Mouse (Mus musculus) lung, postnatal 4 days (tissue): ENCODE measurements around the gene Dnm3.

ENCODE experiments used
- DNase-seq, 2 experiments: peaks; one replicate each; pipeline ENCODE4 v3.0.0; 2021

Gene Dnm3

DNA sequence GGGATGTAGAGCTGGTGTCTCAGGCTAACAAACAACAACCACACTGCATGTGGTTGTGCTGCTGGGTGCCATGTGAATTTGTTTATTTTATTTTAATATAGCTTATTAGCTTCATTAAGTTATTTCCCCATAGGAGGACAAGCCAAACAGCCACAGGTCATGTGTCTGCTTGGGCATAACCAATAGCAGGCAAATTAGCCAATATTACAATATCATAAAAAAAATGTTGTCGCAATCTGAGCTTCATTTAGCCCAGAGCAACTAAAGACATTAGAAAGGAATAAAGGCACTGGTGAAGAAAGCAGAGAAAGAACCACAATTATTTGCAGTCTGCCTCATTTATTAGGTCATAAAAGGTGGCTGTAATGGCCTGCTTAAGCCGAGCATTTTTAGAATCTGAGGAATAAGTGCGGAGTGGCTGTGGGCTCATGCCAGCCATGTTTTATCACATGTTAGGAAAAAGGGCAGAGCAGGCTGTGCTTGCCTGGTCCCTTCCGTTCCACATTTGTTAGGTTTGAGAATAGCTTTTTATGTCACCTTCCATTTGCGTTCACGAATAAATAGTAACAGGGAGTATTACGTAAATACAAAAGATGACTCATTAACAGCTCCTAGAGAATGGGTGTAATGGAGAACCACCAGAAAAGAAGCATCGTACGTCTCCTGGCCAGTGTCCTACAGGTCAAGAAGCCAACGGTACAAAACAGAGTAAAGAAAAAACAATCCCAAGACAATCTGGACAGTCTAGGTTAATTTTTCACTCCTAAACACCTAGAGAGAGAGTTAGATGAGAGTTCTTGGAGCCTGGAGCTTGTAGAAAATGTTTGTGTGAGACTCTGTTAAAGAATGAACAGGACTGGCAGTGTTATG, 376.6 kb downstream of the Dnm3 start:
- no peak for DNase-seq

DNA sequence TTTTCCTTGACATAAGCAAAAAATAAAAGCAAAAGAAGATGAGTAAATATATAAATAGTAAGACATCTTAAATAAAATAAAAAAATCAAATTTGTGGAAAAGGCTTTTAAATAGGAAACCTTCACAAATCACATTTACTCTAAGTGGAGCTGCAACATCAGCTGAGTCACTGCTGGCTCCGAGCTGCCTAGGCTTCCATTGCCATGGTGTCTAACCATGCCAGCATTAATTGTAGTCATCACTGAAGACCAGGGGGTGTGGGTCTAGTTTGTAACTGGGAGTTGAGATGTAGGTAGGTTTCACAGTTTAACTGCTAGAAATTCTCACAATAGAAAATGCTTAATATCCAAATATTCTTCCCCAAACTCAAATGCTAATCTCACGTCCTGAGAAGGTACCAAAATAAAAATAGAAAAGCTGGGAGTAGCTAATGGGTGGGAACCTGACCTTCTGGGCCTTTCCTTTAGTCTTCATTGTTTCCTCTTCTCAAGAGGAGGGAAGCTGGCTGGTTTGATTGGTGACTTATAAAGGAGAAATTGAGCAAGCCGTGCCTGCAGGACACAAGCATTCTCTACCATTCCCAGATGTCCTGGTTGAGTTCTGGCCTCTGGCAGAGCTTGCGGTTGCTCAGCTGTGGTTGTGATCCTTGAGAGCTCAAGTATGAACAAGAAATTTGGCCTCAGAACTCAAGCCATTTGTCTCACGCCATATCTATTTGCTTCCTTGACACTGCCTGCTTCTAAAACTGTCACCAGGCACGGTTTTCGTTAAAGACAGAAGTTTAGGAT, 377.6 kb downstream of the Dnm3 start:
- no peak for DNase-seq

DNA sequence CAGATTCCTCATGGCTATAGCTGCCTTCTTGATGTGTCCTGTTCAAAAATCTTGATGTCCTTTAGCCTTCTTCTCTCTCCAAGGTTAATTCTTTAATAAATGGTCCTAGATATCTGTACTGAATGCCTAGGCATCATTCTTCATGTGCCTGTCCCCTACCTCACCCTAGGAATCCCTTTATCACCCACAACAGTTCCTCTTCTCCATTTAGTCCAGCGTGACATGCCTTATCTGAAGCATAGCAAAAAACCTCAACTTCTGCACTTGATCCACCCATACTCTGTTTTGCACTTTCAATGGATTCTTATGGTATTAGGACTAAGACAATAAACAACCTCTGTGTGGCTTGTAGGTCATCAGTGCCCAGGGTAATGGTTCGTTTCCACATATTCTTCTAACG, 378.6 kb downstream of the Dnm3 start:
- DNase-seq, result no peak

DNA sequence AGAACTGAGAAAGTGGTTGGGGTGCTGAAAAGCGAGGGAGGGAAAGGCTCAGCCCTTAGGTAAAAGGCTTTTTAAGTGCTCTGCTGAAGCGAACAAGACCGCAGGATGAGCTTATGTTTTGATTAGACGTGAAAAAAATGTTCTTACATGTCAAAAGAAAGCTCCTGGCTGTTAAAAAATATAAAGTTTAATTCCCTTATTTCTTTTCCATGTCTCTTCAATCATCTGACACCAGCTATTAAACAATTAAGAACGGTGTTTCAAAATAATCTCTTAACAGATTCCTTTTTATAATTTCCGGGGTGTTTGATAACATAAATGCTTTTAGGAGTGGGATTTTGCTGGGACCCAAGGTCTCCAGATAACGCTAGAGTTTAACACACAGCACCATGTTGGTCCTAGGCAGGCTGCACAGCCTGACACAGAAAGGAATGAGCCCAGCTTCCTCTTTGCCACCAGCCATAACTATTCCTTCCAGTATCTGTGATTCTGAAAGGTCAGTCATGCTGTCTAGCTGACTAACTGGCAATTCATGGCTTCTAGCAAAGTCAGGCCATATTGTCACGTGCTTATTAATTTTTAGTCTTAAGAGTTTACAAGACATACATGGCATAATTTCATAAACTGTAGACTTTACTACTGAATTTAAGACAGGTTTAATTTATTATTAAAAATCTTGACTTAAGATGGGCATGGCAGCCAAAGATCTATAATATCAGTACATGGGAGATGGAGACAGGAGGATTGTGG, 383.1 kb downstream of the Dnm3 start:
- DNase-seq, result no peak

DNA sequence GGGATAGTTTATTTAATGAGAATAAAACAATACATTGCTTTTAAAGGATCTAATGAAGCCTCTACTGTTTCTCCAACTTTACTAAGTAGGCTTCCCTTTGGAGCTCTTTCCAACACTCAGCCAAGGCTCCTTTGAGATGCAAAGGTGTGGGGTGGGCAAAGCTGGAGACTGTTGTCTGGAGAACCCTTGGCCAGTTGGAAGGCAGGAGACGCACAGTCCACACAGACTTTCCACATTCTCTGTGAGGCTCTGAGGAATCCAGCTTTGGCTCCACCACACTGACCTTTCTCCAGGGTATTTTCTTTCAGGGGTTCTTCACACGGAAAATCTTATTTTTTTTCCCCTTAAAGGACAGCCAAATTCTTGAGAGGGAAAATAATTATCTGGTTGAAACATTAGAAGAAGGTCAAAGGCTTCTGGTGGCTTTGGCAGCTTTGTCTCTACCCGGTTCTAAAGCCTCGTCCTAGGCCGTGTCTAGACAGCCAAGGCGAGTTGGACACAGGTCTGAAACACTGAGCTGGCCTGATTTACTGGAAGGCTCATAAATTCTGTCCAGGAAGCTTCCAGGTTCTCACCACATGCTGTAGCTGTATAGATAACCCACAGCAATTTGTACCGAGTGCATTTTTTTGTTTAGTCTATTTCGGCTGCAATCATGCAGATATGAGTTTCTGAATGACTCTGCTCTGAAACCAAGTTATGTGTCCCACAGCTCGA, 383.9 kb downstream of the Dnm3 start:
- DNase-seq, result peak in 1 of 2 experiments; percentile 37

DNA sequence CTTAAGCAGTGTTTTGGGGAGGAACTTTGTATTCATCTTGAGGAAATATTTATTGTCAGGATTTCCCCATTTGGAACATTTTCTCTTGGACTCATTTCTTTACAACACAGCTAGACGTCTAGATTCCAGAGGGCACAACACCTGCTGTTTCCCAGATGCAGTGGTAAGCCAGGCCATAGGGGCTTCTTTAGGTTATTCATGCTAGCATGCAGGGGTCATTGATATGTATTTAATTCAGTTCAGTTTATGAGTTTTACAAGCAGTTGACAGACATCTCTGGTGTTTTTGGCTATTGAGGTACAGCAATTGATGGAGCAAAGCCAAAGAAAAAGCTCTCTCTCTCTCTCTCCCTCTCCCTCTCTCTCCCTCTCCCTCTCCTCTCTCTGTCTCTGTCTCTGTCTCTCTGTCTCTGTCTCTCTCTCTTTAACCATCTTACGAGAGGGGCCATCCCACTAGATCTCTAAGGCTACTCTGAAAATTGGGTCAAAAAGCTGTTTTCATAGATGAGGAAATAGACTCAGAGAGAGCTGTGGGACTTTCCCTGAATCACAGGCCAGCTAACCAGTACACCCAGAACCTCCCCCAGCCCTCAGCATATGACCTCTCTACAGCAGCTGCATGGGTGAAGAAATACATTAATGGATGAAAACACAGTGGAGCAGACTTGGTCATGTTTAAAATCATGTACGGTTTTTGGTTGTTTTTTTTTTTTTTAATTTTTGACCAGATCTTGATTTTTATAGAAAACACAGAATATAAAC, 384.8 kb downstream of the Dnm3 start:
- no peak for DNase-seq

DNA sequence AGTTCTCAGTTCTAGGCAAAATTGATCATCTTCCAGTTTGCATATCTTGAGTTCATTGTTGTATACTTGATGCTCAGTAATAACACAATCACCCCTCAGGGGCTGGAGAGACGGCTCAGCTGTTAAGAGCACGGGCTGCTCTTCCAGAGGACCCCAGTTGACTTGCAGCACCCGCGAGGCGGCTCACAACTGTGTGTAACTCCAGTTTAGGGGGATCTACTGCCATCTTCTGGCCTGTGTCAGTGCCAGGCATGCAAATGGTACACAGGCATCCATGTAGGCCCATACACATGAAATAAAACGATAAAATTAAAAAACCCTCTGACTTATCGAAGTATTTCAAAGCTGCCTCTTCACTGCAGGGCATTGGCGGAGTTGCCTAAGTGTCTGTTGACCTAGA, 385.4 kb downstream of the Dnm3 start:
- DNase-seq, result no peak

DNA sequence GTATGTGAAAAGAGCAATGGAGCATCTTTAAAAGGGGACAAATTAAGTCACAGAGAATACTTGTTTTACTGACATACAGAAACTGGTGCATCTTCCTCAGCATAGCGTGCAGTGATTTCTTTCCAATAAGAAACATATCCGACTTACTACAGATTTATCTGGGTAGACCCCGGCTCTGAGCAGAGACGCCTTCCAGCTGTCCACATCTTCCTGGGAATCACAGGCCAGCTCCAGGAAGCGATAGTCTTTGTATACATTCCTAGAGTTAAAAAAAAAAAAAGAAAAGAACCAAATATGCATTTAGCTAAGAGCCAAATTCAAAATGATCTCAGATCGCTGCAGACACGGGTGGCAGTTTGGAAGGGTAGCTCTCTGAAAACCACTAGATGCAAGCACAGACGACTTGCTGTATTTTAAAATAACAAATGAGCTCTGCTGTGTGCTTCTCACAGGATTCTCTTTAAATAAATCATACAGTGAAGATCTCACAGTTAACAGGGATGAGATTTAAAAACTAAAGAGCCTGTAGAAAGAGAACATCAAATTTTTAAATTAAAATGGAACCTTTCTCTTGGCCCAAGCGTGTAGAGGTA, 393.9 kb downstream of the Dnm3 start:
- DNase-seq, result peak; percentile 35 to 73

DNA sequence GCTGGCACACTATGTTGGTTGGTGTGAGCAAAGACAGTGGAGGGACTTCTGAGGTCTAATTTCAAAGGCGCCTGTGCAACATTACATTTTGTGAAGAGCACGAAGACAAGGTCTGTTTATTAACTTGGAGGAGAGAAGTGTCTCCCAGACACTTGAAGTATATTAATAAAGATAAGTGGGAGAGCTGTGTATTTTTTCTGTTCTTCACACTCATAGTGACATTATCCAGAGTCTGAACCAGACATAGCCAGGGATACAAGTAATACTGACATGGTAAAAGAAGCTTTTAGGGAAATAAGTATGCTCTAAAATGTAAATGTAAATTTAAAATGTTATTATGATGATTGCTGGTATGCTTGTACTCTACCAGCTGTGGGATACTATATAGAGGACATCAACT, 394.5 kb downstream of the Dnm3 start:
- no peak for DNase-seq

DNA sequence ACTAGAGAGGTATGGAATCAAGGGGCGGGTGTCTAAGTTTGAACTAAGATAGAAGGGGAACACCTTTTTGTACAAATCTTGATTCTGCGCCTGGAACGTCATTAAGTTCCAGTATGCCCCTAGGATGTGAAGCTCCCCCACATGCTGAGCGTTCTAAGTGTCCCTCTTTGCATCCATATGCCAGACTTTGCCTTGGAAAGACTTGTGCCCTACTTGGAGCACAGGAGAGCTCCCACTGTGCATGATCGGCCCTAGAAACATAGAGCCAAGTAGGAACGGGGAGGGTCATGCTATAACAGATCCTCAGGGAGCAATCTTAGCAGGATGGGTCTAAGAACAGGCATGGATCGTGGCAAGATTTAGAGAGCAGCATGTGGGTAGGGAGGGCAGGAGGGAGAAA, 395.1 kb downstream of the Dnm3 start:
- no peak for DNase-seq

DNA sequence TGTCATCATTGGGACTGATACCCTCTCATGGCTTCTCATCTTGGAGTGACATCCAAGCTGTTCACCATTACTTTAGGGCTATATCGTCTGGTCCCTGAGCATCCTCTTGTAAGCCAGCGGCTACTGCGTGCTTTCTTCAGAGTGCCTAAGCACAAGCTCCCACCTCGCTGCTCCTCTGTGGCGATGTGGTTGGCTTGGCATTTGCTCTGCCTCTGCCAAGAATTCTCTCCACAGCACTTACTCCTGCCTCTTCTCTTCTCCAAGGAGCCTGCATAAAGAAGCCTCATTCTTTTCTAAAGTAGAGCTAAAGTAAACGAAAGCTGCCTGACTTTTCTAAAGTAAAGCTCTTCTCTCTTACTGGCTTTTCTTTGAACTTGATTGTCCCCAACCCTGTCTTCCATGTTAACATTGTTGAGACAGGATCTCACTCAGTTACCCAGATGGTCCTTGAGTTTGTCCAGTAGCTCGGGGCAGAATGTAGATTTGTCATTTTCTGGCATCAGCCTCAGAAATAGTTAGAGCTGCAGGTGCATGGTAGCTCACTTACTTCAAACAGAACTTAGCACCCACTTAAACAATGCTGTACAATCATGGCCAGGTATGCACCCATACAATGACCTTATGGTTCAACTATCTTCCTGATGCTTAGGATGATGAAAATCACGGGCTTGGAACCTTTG, 396.0 kb downstream of the Dnm3 start:
- peak in 1 of 2 experiments; percentile 63 for DNase-seq

DNA sequence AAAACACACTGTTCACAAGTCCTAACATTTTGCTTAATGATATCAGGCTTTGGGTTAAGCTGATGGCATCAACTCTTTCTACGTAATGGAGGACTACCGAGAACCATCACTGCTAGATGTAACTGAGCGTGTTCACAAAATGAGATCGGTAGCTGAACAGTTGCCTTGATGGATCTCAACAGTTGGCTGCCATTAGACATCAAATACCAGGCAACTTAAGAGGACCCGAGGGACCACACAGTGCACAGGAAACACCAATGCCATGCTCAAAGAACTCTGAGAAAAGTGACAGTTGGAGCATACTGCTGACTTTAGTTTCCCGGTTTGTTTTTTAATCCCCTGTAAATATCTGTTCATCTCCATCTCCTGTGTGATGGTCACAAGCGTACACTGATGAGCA, 397.8 kb downstream of the Dnm3 start:
- no peak for DNase-seq

DNA sequence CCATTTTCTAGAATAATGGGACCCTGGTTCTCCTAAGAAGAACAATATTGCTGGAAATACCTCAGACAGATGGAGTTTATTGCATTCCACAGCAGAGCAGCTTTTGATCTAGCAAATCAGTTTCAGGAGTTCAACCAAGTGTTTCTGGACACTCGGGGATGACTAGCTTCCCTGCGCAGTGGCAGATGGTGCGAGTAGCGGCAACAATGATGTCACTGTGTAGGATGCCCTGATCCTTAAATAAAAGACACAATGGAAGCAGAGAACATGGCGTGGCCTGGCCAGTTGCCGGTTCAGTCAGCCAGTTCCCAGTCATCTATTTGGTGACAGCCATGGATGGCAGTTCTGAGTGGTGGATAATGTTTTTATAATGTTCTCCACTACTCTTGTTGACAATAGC, 400.4 kb downstream of the Dnm3 start:
- peak; percentile 47 to 68 for DNase-seq

DNA sequence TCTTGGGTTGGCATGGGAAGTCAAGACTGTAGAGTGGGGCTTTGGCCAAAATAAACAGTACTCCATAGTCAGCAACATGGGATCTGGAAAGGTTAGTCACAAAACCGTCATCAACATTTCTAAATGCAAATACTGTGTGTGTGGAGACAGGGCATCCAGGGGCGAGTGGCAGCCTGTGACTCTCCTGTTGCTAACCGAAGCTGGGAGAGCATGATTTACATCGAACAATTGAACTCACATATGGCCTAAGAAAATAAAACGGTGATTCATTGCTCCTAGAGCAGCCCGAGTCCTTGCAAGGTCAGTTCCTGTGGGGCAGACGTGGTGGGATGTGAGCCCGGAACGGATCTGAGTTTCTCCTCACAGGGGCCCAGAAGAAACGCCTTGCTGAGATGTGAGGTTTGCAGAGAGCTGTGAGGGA, 401.2 kb downstream of the Dnm3 start:
- peak in 1 of 2 experiments; percentile 36 for DNase-seq

DNA sequence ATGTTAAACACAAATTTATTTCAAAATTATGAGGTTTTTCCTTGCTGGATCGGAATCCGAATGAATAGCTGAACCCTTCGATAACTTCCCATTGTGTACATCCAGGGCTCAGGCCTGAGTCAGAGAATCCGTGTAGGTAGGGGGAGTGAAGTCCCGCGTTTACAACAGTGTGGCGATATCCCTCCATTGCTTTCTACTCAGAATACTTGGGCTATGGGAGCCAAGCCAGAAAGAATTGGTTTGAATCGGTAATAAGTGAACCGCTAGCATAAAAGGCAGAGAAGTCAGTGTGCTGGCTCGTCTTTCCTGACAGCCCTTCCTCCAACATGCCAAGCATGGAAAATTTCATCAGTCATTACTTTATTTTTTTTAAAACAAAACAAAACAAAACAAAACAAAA, 402.0 kb downstream of the Dnm3 start:
- DNase-seq, result no peak

DNA sequence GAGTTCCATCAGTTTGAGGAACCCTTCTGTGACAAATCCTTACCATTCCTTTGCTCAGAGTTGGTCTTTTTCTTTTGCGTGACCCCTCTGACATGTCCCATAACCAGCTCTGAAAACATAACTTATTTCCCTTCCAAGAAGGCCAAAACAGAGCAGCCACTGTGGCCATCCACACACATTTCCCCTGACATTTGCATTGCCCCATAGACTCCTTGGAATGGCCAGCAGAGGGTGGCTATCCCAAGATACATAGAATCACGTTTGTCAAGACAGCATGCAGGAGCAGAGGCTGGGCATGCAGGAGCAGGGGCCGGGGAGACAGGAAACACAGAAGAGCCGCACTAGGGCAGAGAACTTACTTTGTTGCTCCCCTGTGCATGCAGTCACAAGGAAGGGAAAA, 402.4 kb downstream of the Dnm3 start:
- peak in 1 of 2 experiments; percentile 39 for DNase-seq

DNA sequence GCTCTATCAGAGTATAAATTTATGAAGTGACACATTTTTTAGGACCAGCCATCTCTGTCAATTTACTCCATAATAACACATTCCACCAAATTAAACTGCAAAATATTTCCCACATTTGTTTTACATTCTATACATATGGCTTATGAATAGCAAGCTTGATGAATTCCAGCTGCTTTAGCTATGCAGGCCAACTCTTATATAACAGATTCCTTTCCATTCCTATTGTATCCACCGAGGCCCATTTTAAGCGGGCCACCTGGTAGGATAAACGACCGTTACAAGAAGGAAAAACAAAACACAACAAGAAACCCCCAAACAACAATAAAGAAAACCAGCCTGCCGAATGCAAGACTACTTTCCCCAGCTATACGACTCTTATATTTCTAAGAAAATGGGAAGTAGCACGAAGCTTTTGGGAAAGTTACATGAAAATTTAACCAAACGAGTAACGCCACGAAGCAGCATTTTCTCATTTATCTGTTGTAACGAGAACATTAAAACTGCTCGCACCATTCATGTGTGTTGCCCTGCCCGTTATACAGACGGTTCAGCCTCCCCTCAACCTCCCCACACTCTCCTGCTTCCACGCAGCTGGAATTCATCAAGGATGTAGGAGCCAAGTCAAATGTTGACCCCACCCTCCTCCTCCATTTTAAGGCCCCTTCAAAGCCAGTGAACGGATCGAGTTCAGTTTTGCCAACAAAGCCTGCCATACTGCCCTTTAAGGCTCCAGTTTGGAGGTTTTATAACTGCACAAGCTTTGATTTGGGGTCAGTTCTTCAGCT, 403.0 kb downstream of the Dnm3 start:
- DNase-seq, result no peak

DNA sequence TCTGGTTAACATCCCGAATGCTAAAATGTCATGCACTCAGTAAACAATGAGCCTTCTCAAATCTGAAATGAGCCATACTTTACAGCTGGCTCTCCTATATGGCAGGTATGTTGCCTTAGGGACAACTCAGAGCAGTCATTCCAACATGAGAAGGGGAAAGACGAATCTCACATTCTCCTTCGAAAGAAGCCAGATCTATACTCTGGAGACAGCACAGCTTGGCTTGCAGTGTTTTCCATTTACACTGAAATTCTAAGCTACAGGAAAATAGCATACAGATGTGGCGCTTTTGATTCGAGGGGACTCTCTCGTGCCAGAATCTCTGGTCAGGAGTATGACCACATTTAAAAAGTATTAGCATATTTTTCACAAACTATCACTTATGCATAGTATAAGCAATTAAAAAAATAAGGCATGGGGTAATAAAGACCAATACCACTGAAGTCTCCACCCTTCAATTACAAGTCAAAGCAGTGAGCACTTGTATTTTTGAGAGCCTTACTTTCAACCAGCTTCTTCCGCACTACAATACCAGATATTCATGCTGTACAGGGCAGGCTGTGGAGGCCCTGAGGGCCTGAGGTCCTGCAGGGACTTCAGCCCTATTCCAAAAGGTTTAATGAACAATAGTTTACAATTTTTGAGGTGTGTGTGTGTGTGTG, 404.8 kb downstream of the Dnm3 start:
- no peak for DNase-seq

DNA sequence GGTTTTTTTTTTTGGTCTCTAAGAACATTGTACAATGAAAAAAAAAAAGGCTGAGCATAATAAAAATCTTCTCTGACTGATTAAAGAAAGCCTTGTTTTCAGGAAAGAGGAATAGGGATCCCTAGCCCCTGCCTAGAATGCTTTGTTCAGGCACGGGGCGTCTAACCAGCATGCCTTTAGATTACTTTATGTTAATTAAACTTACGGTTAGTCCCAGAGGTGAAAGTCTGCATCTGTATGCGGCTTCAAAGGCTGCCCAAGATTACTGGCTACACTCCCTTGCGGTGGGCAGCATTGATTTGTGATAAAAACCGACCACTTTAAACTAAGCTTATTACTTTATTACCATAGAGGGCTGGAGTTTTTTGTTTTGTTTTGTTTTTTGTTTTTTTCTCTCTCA, 424.2 kb downstream of the Dnm3 start:
- no peak for DNase-seq

DNA sequence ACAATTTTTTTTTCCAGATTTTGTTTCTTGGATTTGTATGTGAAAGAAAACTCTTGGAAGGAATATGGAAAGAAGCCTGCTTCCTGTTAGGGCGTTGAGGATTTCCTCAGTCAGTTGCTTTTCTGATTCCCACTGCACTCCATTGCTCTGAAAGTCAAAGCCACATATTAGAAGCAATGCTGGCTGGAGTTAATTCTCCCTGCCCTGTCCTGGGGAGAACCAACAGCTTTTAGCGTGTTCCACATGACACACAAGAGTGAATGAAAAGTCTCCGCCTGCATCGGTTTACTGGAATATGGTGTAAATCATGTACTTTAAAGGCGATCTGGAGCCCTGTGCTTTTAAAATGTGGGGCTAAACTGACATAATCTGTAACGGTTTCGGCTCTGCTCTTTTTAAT, 424.6 kb downstream of the Dnm3 start:
- DNase-seq, result no peak
